Mouse (Mus musculus) testis, adult 2 months (tissue): Measurements from ENCODE around the gene Itih2. TPM values are rescaled to one million over a fixed set of nuclear protein-coding genes. Genes with fewer than 3 reads are reported as not detected.

Experiments used
- H3K27ac ChIP-seq: fragments of 200-500 bp; 2 replicates; pipeline ENCODE4 v1.5.1; 2012; ENCODE audit warnings: low read depth, low read length; ENCODE audit not compliant: control insufficient read depth, insufficient read depth
- H3K27me3 ChIP-seq: fragments of 200-500 bp; 2 replicates; pipeline ENCODE4 v1.6.1; 2012; ENCODE audit warnings: mild to moderate bottlenecking, low read length, moderate library complexity; ENCODE audit not compliant: control insufficient read depth, insufficient read depth
- H3K36me3 ChIP-seq: fragments of 200-500 bp; 2 replicates; pipeline ENCODE4 v1.6.1; 2012; ENCODE audit warnings: mild to moderate bottlenecking, low read length; ENCODE audit not compliant: control insufficient read depth, insufficient read depth
- H3K4me1 ChIP-seq: fragments of 200-500 bp; 2 replicates; pipeline ENCODE4 v1.6.1; 2012; ENCODE audit warnings: low read length; ENCODE audit not compliant: control insufficient read depth, insufficient read depth
- H3K4me3 ChIP-seq: fragments of 200-500 bp; 2 replicates; pipeline ENCODE4 v1.5.1; 2012; ENCODE audit warnings: low read depth, mild to moderate bottlenecking, low read length, moderate library complexity, mixed read lengths; ENCODE audit not compliant: control insufficient read depth
- CTCF ChIP-seq: fragments of 200-500 bp; IDR thresholded peaks from 2 replicates; pipeline ENCODE4 v1.5.1; 2012; ENCODE audit warnings: low read depth, mild to moderate bottlenecking, inconsistent platforms, low read length, moderate library complexity; ENCODE audit not compliant: control insufficient read depth, insufficient read depth, insufficient replicate concordance
- POLR2A ChIP-seq: fragments of 200-500 bp; IDR thresholded peaks from 2 replicates; pipeline ENCODE4 v1.6.1; 2012; ENCODE audit warnings: low read depth, mild to moderate bottlenecking, inconsistent platforms, low read length, moderate library complexity; ENCODE audit not compliant: control insufficient read depth
- polyA plus RNA-seq: library from polyadenylated mRNA; depleted of rRNA; stranded (reverse); fragments of >200 nt; gene quantifications from 2 replicates; pipeline ENCODE4 v1.2.3, GENCODE M21; 2012; rRNA removed

Gene Itih2
- polyA plus RNA-seq, result 6.1 and 7.9 TPM in 2 replicates

- Histone ChIP-seq H3K27me3 (no peaks in the 10 kb centered on the region), H3K27ac (peak within 1 kb of the TSS; percentile 76), H3K36me3 (no peaks in the 10 kb centered on the region), H3K4me1 (no peaks in the 10 kb centered on the region), H3K4me3 (no peak within 1 kb of the TSS)
- TF ChIP-seq CTCF (no peak), POLR2A (no peak)
Observed at GRCm38 (mm10) chr2:10131296-10131695, at the start of gene Itih2. Gene Itih2, minus strand, starts transcription at chr2:10131396.

GRCm38 (mm10) chr2:10169991-10170390 is 38.8 kb upstream of the Itih2 start:
- Histone ChIP-seq H3K27me3 (no peaks in the 10 kb centered on the region), H3K27ac (no peak overlapping the region), H3K36me3 (no peaks in the 10 kb centered on the region), H3K4me3 (no peak overlapping the region), H3K4me1 (no peaks in the 10 kb centered on the region; the same call in 1 of the 2 replicates)
- TF ChIP-seq POLR2A, result no peak
- TF ChIP-seq CTCF, result no peak

GRCm38 (mm10) chr2:10168016-10168415 is 36.8 kb upstream of the Itih2 start:
- H3K4me3 ChIP-seq, result no peak overlapping the region
- H3K4me1 ChIP-seq, result no peaks in the 10 kb centered on the region; the same call in 1 of the 2 replicates
- no peak overlapping the region for H3K27ac ChIP-seq
- no peaks in the 10 kb centered on the region for H3K36me3 ChIP-seq
- no peak for TF ChIP-seq POLR2A
- TF ChIP-seq CTCF, result no peak
- no peaks in the 10 kb centered on the region for H3K27me3 ChIP-seq

- Histone ChIP-seq H3K4me1 (no peaks in the 10 kb centered on the region; the same call in 1 of the 2 replicates), H3K36me3 (no peaks in the 10 kb centered on the region), H3K27ac (no peak overlapping the region), H3K27me3 (no peaks in the 10 kb centered on the region), H3K4me3 (no peak overlapping the region)
- TF ChIP-seq POLR2A (no peak), CTCF (no peak)
Observed at GRCm38 (mm10) chr2:10167283-10167682, 36.1 kb upstream of the Itih2 start.

- Histone ChIP-seq H3K36me3 (no peaks in the 10 kb centered on the region), H3K4me3 (no peak overlapping the region), H3K4me1 (no peaks in the 10 kb centered on the region; the same call in 1 of the 2 replicates), H3K27ac (no peak overlapping the region), H3K27me3 (no peaks in the 10 kb centered on the region)
- TF ChIP-seq POLR2A, result no peak
- TF ChIP-seq CTCF, result no peak
Observed at GRCm38 (mm10) chr2:10166635-10167034, 35.4 kb upstream of the Itih2 start.

- Histone ChIP-seq H3K36me3 (no peaks in the 10 kb centered on the region), H3K4me1 (no peaks in the 10 kb centered on the region), H3K27ac (no peak overlapping the region), H3K4me3 (no peak overlapping the region), H3K27me3 (no peaks in the 10 kb centered on the region)
- TF ChIP-seq CTCF, result no peak
- no peak for TF ChIP-seq POLR2A
Observed at GRCm38 (mm10) chr2:10162011-10162410, 30.8 kb upstream of the Itih2 start.

- no peaks in the 10 kb centered on the region for H3K36me3 ChIP-seq
- H3K4me1 ChIP-seq, result peaks cover 12% of the 10 kb centered on the region
- H3K27me3 ChIP-seq, result no peaks in the 10 kb centered on the region
- no peak overlapping the region for H3K4me3 ChIP-seq
- H3K27ac ChIP-seq, result no peak overlapping the region
- TF ChIP-seq POLR2A (no peak), CTCF (no peak)
Observed at GRCm38 (mm10) chr2:10157184-10157583, 26.0 kb upstream of the Itih2 start.
